Mouse (Mus musculus): ENCODE measurements around the gene Krtcap3. TPM values are rescaled to one million over a fixed set of nuclear protein-coding genes. Genes with fewer than 3 reads are reported as not detected.
A peak's percentile ranks its signal among the peaks of the same experiment; 100 is the strongest.

Gene Krtcap3
- polyA plus RNA-seq, 1 experiment from 2014 or later: 66.8 TPM

DNA sequence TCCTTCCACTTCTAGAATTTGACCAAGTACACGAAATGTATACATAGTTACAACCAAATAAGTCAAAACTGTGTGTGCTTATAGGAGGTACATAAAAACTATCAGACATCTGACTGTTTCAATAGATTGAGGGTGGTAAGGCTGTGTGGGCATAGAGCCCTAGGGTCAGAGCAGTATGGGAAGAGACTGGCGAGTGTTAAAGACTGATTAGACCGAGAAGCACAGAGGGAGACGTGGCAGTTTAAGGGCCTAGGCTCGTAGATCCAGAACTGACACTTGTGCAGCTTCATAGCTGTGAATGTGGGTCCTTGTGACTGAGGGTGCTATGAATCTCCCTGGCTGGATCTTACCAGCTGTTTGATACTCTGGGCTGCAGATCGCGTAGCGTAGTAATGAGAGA, 3.4 kb downstream of the Krtcap3 start:
- H3K4me1 ChIP-seq (replicated peaks): peaks cover 16% of the 10 kb centered on the region
- no peak overlapping the region for H3K4me3 ChIP-seq (replicated peaks)
- WGBS: 81% methylated on average over 8 of the region's 8 CpGs
- H3K27ac ChIP-seq: peak overlapping the region; percentile 56; the same call in 1 of the 2 replicates
- peak overlapping the region; percentile 59; the same call in 1 of the 2 replicates for H3K4me2 ChIP-seq (replicated peaks)
- H3K36me3 ChIP-seq: peaks cover 29% of the 10 kb centered on the region
- no peaks in the 10 kb centered on the region for H3K27me3 ChIP-seq (replicated peaks)
- ATAC-seq: no peak
- H3K9ac ChIP-seq: no peak overlapping the region
- H3K9me3 ChIP-seq: no peaks in the 10 kb centered on the region

DNA sequence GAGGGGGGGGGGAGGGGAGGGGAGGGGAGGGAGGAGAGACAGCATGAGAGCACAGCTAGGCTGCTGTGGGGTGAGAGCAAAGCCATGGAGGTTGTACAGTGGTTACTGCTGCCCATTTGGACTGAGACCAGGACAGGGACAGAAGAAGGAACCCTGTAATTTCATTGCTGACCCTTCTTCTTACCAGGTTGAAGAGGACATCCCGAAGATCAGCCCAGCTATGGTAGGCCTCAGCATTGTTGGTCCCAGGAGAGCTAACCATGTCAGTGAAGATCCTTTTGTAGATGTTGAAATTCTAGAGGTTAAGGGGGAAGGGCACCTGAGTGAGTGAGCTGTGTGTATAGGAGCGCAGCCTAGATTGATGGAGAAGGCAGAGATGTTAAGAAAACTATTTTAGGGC, 3.9 kb downstream of the Krtcap3 start:
- WGBS: 92% methylated on average over 2 of the region's 2 CpGs
- H3K4me1 ChIP-seq (replicated peaks): peaks cover 16% of the 10 kb centered on the region
- H3K4me3 ChIP-seq (replicated peaks): no peak overlapping the region
- H3K27ac ChIP-seq: no peak overlapping the region
- H3K36me3 ChIP-seq: peaks cover 24% of the 10 kb centered on the region
- H3K9me3 ChIP-seq: no peaks in the 10 kb centered on the region
- H3K9ac ChIP-seq: no peak overlapping the region
- ATAC-seq: no peak
- no peak overlapping the region for H3K4me2 ChIP-seq (replicated peaks)
- no peaks in the 10 kb centered on the region for H3K27me3 ChIP-seq (replicated peaks)

DNA sequence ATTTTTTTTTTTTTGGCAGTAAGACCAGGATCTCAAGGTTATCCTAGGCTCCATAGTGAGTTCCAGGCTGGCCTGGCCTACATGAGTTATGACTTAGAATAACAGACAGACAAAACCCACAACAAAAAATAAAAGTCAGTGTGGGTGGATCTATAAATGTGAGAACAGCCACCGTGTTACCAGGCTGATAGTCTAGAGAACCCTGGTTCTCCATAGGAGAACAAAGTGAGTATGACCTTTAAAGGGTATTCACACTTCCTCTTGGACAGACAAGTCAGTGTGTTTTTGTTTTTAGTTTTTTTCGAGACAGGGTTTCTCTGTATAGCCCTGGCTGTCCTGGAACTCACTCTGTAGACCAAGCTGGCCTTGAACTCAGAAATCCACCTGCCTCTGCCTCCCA, 4.5 kb downstream of the Krtcap3 start:
- peaks cover 15% of the 10 kb centered on the region for H3K4me1 ChIP-seq (replicated peaks)
- H3K9me3 ChIP-seq: no peaks in the 10 kb centered on the region
- no peak overlapping the region for H3K27ac ChIP-seq
- no peak overlapping the region for H3K4me2 ChIP-seq (replicated peaks)
- ATAC-seq: no peak
- H3K9ac ChIP-seq: no peak overlapping the region
- no peak overlapping the region for H3K4me3 ChIP-seq (replicated peaks)
- 92% methylated on average over 2 of the region's 2 CpGs for WGBS
- peaks cover 19% of the 10 kb centered on the region for H3K36me3 ChIP-seq
- H3K27me3 ChIP-seq (replicated peaks): no peaks in the 10 kb centered on the region

GRCm38 (mm10) chr5:31257616-31258015, 6.1 kb downstream of the Krtcap3 start:
- no peak overlapping the region for H3K9ac ChIP-seq
- ATAC-seq: no peak
- no peak overlapping the region for H3K27ac ChIP-seq
- no peaks in the 10 kb centered on the region for H3K27me3 ChIP-seq (replicated peaks)
- peaks cover 16% of the 10 kb centered on the region for H3K36me3 ChIP-seq
- no peaks in the 10 kb centered on the region for H3K9me3 ChIP-seq
- WGBS: 85% methylated on average over 11 of the region's 11 CpGs
- no peak overlapping the region for H3K4me3 ChIP-seq (replicated peaks)
- H3K4me1 ChIP-seq (replicated peaks): 0 out of 2 replicates have a peak, but pooled peaks cover 7% of the 10 kb centered on the region
- no peak overlapping the region for H3K4me2 ChIP-seq (replicated peaks)

DNA sequence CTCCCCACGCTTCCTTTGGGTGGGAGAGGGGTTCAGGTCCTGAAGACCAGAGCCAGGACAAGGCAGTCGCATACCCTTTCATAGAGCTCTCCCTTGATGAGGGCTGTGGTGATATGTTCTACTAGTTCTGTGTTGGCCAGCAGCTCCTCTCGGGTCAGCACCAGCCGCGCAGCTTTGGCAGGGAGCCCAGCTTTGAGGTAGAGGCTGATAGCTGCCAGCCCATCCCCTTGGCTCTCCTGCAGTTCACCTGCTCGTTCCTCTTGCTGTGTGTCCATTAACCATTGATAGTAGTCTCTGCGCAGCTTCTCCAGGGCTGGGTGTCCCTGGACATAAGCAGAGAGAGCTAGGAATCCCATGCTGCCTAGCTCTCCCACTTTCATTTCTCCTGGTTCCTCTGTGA, 14.6 kb downstream of the Krtcap3 start:
- Histone ChIP-seq H3K4me2 (replicated peaks) (no peak overlapping the region), H3K9me3 (no peaks in the 10 kb centered on the region), H3K4me1 (replicated peaks) (no peaks in the 10 kb centered on the region), H3K4me3 (replicated peaks) (no peak overlapping the region), H3K27me3 (replicated peaks) (no peaks in the 10 kb centered on the region), H3K36me3 (peaks cover 23% of the 10 kb centered on the region), H3K9ac (no peak overlapping the region), H3K27ac (no peak overlapping the region)
- 87% methylated on average over 7 of the region's 7 CpGs for WGBS
- no peak for ATAC-seq

GRCm38 (mm10) chr5:31267686-31268085, 16.2 kb downstream of the Krtcap3 start:
- Histone ChIP-seq H3K36me3 (peaks cover 20% of the 10 kb centered on the region), H3K9ac (no peak overlapping the region), H3K4me2 (replicated peaks) (no peak overlapping the region), H3K4me1 (replicated peaks) (no peaks in the 10 kb centered on the region), H3K27me3 (replicated peaks) (no peaks in the 10 kb centered on the region), H3K27ac (no peak overlapping the region), H3K9me3 (no peaks in the 10 kb centered on the region), H3K4me3 (replicated peaks) (no peak overlapping the region)
- no peak for ATAC-seq
- WGBS: 86% methylated on average over 6 of the region's 6 CpGs

DNA sequence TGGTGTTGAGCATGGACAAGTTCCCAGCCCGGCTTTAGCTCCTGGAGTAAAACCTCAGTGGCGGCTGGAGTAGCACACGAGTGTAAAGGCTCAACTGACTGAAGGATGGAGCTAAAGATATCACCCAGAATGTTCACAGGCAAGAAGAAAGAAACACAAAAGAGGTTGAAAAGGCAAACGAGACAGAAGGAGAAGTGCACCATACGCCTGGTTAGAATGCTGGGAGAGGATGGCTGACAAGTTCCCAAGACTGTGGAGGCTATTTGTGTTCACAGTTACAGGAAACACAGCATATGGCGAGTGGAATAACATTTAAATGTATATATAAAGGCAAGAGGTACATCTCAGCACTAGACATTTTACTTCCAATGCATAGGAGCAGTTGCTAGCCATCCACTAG, 21.5 kb downstream of the Krtcap3 start:
- Histone ChIP-seq H3K9ac (no peak overlapping the region), H3K27me3 (replicated peaks) (no peaks in the 10 kb centered on the region), H3K27ac (no peak overlapping the region), H3K4me3 (replicated peaks) (no peak overlapping the region), H3K4me1 (replicated peaks) (no peaks in the 10 kb centered on the region), H3K4me2 (replicated peaks) (no peak overlapping the region), H3K36me3 (0 out of 2 replicates have a peak, but pooled peaks cover 6% of the 10 kb centered on the region), H3K9me3 (no peaks in the 10 kb centered on the region)
- ATAC-seq: no peak
- WGBS: 83% methylated on average over 6 of the region's 6 CpGs

DNA sequence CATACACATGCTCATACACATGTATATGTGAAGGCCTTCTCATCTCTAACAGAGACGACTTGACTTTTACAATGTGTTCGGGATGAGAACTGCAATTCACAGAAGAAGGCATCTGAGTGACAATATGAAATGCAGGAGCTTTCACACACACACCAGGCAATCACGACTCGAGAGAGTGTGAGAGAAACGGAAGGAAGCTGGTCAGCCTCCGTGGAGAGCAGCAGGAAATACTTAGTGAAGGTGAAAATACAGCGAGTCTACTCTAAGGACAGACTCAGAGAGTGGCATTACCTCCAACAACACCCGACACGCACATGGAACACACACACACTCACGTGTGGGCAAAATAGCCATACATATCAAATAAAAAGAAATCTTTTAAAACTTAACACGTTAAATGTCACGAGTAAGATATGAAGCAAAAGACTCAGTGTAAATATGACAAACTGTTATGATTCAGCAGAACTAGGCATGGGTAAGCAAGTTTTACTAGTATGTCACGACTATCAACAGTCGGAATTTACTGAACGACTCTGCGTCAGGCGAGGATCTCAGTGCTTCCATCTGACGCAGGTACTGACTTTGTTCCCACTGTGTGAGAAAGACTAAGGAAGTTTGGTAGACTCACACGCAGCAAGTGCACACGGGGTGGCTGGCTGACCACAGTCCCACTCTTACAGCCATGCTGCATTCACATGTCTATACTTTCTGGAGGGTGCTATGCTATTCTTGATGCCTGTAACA, 27.9 kb downstream of the Krtcap3 start:
- 86% methylated on average over 20 of the region's 20 CpGs for WGBS
- H3K9me3 ChIP-seq: no peaks in the 10 kb centered on the region
- no peak for ATAC-seq
- no peak overlapping the region for H3K9ac ChIP-seq
- peaks cover 28% of the 10 kb centered on the region; the same call in 1 of the 2 replicates for H3K36me3 ChIP-seq
- no peak overlapping the region for H3K4me3 ChIP-seq (replicated peaks)
- no peak overlapping the region for H3K4me2 ChIP-seq (replicated peaks)
- H3K4me1 ChIP-seq (replicated peaks): no peaks in the 10 kb centered on the region
- no peaks in the 10 kb centered on the region for H3K27me3 ChIP-seq (replicated peaks)
- no peak overlapping the region for H3K27ac ChIP-seq

- Histone ChIP-seq H3K27me3 (replicated peaks) (no peaks in the 10 kb centered on the region), H3K9me3 (no peaks in the 10 kb centered on the region), H3K4me3 (replicated peaks) (no peak overlapping the region), H3K4me2 (replicated peaks) (no peak overlapping the region), H3K9ac (no peak overlapping the region), H3K36me3 (peaks cover 18% of the 10 kb centered on the region; the same call in 1 of the 2 replicates), H3K4me1 (replicated peaks) (peaks cover 3% of the 10 kb centered on the region; the same call in 1 of the 2 replicates), H3K27ac (no peak overlapping the region)
- 76% methylated on average over 4 of the region's 4 CpGs for WGBS
- ATAC-seq: no peak
Measured at GRCm38 (mm10) chr5:31288225-31288624, 36.7 kb downstream of the Krtcap3 start.

GRCm38 (mm10) chr5:31288655-31289054, 37.2 kb downstream of the Krtcap3 start:
- no peak overlapping the region for H3K27ac ChIP-seq

GRCm38 (mm10) chr5:31289626-31290230, 38.2 kb downstream of the Krtcap3 start:
- peaks cover 16% of the 10 kb centered on the region; the same call in 1 of the 2 replicates for H3K36me3 ChIP-seq
- H3K4me1 ChIP-seq (replicated peaks): peaks cover 11% of the 10 kb centered on the region; the same call in 1 of the 2 replicates
- no peaks in the 10 kb centered on the region for H3K9me3 ChIP-seq
- H3K9ac ChIP-seq: no peak overlapping the region
- no peak for ATAC-seq
- WGBS: 84% methylated on average over 3 of the region's 3 CpGs
- no peaks in the 10 kb centered on the region for H3K27me3 ChIP-seq (replicated peaks)
- H3K4me3 ChIP-seq (replicated peaks): no peak overlapping the region
- peak overlapping the region; percentile 78 for H3K4me2 ChIP-seq (replicated peaks)
- H3K27ac ChIP-seq: no peak overlapping the region

More at GRCm38 (mm10) chr5:31288655-31289054, 37.2 kb downstream of the Krtcap3 start:
- H3K36me3 ChIP-seq: peaks cover 16% of the 10 kb centered on the region; the same call in 1 of the 2 replicates
- WGBS: 77% methylated on average over 3 of the region's 3 CpGs
- no peaks in the 10 kb centered on the region for H3K9me3 ChIP-seq
- H3K4me1 ChIP-seq (replicated peaks): peaks cover 3% of the 10 kb centered on the region; the same call in 1 of the 2 replicates
- no peak overlapping the region for H3K9ac ChIP-seq
- H3K4me2 ChIP-seq (replicated peaks): no peak overlapping the region
- no peak for ATAC-seq
- no peak overlapping the region for H3K4me3 ChIP-seq (replicated peaks)
- H3K27me3 ChIP-seq (replicated peaks): no peaks in the 10 kb centered on the region

- 2% methylated on average over 45 of the region's 45 CpGs for WGBS
- Histone ChIP-seq H3K4me1 (replicated peaks) (peaks cover 15% of the 10 kb centered on the region; the same call in 1 of the 2 replicates), H3K27me3 (replicated peaks) (no peaks in the 10 kb centered on the region), H3K4me3 (replicated peaks) (peak within 1 kb of the TSS; percentile 51), H3K4me2 (replicated peaks) (peak within 1 kb of the TSS; percentile 78), H3K27ac (peak within 1 kb of the TSS; percentile 48), H3K9ac (peak within 1 kb of the TSS; percentile 56), H3K36me3 (0 out of 2 replicates have a peak, but pooled peaks cover 9% of the 10 kb centered on the region), H3K9me3 (no peaks in the 10 kb centered on the region)
- ATAC-seq: peak; percentile 96
Measured at GRCm38 (mm10) chr5:31290521-31291360, 39.2 kb downstream of the Krtcap3 start, which contains the start of gene Ift172. Gene Ift172 (minus strand): TSS chr5:31291116.

Data from intestine, embryonic 15.5 days (tissue).